Mouse (Mus musculus) left cerebral cortex, adult 18-20 months (tissue): ENCODE results near the gene Enpp1. TPM values are rescaled to one million over a fixed set of nuclear protein-coding genes. Genes with fewer than 3 reads are reported as not detected.
A peak's percentile ranks its signal among the peaks of the same experiment; 100 is the strongest.

ENCODE experiments used
- DNase-seq, 2 experiments: peaks; one replicate each; pipeline ENCODE4 v3.0.0; 2021 to 2022; ENCODE audit warnings: low spot score in 2 of 2, mixed read lengths in 1 of 2
- long read RNA-seq, 2 experiments: library from polyadenylated mRNA; stranded (forward); transcript quantifications; one replicate each; pipeline ENCODE4 v2.0.0; 2021
- total RNA-seq, 2 experiments: library from RNA; stranded (reverse); gene quantifications; 2 replicates each; pipeline ENCODE4 v1.2.3; 2021

Gene Enpp1
- 1 to 10 TPM; 4.1 to 4.6 TPM for total RNA-seq
- long read RNA-seq, experiment 1, full-length matches to known transcripts: 5 of 6 reads
- long read RNA-seq, experiment 1, partial matches to known transcripts: 0 of 6 reads
- long read RNA-seq, experiment 1, other reads (novel, unspliced or antisense): 1 of 6 reads
- long read RNA-seq, experiment 2, full-length matches to known transcripts: 3 of 4 reads
- long read RNA-seq, experiment 2, partial matches to known transcripts: 1 of 4 reads
- long read RNA-seq, experiment 2, other reads (novel, unspliced or antisense): 0 of 4 reads

DNA sequence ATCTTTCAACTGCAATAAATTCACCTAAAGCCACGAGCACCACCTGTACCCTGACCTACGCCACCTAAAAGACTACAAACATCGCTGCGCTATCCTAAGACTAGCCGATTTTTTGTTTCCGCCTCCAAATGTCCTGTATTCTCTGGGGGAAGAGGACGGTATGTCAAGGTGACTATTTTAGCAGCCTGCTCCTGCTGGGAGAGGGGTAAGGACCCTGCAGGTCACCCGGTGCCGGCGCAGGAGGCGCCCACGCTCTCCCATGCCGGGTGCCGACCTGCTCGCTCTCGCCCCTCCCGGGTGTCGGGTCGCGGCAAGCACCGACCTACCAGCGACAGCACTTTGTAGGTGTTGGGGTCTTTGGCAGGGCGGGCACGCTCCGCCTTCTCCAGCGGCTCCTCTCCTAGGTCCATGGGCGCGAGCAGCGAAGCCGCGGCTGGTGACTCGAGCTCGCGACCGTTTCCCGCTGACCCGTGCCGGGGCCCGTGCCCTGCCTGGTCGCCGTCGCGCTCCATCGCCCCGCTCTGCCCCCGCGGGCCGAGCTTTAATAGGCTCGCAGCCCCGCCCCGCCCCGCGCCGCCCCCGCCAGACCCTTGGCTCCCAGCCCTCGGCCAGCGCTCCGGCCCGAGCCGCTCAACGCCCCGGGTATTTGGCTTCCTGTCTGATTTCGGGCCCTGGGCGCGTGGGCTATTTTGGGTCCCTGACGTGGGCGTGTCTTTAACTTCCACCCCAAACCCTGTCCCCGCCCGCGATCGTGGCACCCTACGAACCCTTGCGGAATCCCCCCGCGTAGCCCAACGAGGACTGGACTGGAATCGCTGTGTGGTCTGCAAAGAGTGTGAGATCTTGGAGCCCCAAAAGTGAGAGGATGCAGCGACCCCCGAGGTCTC lies at the start of gene Enpp1:
Enpp1 (minus strand) TSS at position 680 of the 887 bp plus-strand sequence.
- DNase-seq: peak in 1 of 2 experiments; percentile 10

DNA sequence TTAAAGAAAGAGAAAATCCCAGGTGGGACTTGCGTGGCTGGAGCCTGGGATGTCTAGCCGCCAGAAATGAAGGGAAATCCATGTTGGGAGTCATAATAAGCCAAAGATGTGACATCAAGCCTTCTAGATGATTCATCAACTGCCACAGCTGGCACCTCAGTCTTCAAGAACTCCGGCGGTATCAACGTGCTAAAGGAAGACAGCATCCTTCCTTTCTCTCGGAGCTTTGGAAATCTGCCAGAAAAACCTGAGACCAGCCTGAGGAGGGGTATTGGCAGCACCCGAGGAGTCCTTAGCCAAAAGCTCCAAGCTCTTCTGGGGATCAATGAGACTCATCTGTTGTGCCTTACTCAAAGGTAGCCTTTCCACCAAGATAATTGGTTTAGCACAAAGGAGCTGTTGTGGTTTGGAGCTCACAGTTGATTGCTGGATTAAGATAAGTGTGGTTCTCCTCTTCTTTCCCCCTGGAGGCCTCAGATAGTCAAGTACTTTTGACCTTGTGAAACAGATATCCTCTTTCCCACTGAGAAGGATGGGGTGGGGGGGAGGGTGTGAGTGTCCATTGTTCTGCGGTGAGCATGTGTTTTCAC lies 46.5 kb upstream of the Enpp1 start:
- no peak for DNase-seq

DNA sequence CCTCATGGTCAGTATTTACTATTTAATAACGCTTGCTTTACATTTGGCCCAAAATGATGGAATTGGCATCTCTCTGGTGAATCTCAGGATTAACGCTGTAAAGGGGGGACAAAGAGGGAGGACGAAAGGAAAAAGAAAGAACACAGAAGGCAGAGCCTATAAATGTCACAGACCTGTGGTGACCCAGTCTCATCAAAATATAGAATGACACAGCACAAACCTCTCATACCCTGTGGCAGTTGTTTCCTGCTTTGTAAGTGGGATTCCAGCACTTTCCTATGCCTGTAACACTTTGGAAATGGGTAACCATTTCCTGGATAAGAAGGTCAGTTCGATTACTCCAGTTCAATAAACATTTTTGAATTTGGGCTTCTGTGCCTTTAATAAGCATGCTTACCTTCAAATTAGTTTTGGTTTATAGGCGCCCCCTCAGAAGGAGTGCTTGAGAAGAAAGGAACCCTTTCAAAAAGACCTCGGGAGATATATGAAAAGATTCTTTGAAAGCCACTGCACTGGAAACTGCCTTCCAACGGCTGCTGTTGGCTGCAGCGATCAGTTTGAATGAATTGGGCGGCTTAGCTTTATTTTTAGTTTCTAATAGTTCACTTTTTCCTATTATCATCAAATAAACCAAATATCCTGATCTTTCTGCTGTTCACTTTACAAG lies 43.0 kb upstream of the Enpp1 start:
- no peak for DNase-seq

DNA sequence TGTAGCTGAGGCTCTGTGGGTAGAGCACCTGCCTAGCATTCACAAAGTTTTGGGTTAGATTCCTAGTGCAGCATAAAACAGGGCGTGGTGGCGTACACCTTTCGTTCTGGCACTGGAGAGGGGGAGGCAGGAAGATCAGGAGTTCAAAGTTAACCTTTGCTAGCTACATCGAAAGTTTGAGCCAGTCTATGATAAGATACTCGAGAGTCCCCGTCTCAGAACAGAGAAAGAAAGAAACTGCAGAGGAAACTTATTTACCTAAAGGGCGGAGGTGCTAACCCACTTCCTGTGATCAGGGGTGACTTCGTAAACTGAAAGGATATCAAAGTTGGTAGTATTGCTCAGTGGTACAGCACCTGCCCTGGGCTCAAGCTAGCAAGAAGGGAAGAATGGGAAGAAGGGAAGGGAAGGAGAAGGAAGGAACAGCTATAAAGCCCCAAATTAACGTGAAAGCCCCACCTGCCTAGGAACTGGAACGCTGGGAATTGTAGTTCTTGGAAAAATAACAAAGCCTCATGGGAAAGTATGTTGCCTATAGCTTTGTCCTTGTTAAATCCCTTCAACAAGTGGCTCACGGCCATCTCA lies 42.4 kb upstream of the Enpp1 start:
- DNase-seq: no peak

DNA sequence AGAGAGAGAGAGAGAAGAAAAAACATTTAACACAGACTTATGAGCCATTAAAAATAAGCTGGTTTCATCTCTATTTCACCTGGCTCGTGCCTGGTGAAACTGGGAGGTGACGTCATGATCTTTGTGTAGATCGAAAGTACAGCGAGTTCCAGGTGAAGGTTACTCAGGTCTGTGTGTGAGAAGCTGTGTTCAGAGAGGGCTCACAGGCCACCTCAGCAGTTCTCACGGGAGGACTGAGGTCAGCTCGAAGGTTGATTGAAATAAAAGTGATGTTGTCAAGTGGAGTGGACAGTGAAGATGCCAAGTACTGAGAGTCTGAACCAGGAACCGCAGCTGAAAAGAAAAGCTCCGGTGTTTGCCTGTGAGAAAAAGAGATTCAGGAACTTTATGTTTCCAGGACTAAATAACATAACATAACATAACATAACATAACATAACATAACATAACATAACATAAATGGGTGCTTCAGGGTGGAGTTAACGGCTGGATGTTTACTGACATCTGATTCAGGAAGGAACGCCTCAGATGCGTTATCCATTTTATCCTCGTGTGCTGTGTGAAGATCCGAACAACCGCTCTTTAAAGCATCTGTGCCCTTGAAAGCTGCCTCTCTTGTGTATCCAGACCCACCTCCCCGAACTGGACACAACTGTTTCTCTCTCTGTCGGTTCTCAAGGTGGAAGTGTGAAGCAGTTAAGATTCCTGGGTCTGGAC lies 41.7 kb upstream of the Enpp1 start:
- DNase-seq: no peak

- no peak for DNase-seq
Observed at GRCm38 (mm10) chr10:24742950-24743487, 31.1 kb upstream of the Enpp1 start.

- no peak for DNase-seq
Observed at GRCm38 (mm10) chr10:24741229-24742198, 29.6 kb upstream of the Enpp1 start.

DNA sequence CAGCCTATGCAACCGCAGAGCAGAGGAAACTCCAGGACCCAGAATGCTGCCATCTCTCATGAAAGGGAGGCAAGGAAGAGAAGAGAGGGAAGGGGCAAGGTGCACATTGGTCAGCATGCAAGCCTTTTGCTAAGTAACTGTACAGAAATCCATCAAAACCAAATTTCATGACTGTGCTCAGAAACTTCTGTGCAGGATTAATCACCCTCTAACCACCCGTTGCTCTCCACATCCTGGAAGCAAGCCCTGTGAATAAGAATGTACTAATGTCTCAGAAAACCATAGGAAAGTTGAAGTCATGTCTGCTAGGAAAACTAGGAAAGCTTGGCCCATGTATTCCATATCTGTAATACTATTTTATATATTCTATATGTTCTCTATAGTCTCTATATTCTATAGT lies 27.2 kb upstream of the Enpp1 start:
- DNase-seq: no peak

GRCm38 (mm10) chr10:24738456-24738855 lies 26.5 kb upstream of the Enpp1 start:
- no peak for DNase-seq

DNA sequence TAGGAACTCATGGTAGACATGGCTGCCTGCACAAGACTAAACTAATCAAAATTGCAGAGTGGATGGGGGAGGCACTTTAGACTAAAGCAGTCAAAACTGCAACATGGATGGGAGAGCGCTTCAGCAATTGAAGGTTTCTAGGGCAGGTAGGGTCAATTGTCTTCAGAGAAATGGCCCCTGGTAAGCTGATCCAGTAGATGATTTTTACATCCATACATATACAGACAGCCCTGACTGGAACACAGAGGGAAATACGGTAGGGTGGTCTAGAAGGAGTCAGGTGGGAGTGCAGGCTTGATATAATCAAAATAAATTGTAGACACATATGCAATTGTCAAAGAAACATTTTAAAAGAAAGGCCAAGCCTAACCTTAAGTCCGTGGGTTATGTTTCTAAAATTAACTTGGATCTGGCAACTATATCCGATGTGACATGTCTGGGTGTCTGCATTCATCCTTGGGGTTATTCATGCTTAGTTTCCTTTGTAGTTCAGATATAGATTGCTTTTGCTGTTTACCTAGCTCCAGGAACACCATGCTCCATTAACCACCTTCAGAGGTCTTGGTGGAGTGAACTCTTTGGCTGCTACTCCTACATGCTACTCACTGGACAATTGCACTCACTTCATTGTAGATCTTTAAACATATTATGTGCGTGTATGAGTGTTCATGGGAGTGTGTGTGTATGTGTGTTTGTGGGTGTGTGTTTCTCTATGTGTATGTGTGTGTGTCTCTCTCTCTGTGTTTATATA lies 23.2 kb upstream of the Enpp1 start:
- no peak for DNase-seq

DNA sequence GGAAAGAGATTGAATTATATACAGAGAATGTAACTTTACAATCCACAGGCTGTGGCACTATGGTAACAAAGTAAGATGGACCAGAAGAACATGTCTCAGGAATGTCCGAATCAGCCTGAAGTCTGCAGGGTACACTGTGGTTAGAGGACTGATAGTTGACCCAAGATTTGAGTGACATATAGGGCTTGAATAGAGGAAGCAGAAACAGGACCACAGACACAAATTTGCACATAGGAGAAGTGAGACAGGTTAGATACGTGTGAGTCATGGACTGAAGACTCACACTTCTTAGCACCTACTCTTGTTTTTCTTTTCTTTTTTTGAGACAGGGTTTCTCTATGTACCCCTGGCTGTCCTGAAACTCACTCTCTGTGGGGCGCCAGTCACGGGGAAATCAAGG lies 15.5 kb upstream of the Enpp1 start:
- DNase-seq: no peak

DNA sequence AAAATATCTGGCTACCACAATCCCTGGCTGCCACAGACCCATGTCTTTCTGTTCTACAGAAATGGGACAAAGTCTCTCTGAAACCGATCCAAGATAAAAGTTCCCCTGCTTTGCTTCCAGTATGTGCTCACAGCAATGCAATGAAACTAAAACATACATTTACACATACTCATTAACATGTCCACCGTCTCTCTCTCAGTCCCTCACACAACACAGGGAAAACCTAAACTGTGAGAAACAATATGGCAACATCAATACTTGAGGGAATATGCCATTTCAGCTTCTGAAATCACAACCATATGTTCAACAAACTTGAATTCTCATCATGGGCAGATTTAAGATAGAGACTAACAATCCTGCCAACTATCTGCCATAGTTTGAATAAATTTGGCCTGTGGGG lies 13.2 kb upstream of the Enpp1 start:
- no peak for DNase-seq

GRCm38 (mm10) chr10:24721841-24722240 lies 9.9 kb upstream of the Enpp1 start:
- no peak for DNase-seq

- DNase-seq: no peak
Observed at GRCm38 (mm10) chr10:24719383-24719782, 7.4 kb upstream of the Enpp1 start.

DNA sequence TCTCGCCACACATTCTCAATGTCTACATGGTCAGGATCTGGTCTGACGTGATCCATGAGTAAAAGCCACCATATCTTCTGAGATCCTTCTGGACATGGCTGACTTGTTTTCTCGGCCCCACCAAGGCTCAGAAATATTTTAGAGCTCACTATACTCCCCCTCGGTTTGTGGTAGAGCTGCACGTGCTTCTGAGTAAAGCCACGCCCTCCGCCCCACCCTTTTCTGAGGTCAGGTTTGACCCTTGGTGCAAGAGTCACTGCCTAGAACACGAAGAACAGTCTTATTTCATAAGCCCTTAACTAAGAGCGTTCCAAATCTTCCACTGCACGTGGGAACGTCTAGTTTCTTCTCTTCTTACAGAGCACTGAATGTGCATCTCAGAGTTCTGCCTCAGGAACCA lies 6.8 kb upstream of the Enpp1 start:
- DNase-seq: no peak

GRCm38 (mm10) chr10:24718058-24718457 lies 6.1 kb upstream of the Enpp1 start:
- no peak for DNase-seq

GRCm38 (mm10) chr10:24716232-24716631 lies 4.3 kb upstream of the Enpp1 start:
- no peak for DNase-seq

GRCm38 (mm10) chr10:24712901-24713300 lies 942 bp upstream of the Enpp1 start:
- DNase-seq: no peak
